Mouse (Mus musculus): ENCODE data around the gene Pappa. TPM values are rescaled to one million over a fixed set of nuclear protein-coding genes. Genes with fewer than 3 reads are reported as not detected.

Gene Pappa
- polyA plus RNA-seq, 1 experiment from 2014 or later, result 1.0 TPM

DNA sequence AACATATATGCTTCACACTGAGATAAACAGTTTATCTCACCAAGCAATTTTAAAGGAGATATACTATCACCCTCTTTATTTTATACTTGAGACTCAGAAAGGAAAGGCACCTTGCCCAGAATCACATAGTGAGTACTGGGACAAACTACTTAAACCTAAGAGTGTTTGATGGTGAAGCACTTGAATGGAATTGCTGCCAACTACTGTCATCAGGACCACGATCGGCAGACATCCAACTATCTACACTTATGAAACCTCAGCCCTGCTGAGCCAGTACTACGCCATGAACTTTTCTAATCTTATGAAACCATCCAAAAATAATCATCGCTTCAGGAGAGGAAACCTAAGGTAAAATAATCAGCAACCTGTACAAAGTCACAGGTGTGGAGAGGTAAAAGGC lies 275.5 kb downstream of the Pappa start:
- Histone ChIP-seq H3K27ac (ENCODE audit: low read depth) (no peak overlapping the region), H3K9me3 (ENCODE audit: control insufficient read depth, low read length) (no peaks in the 10 kb centered on the region), H3K4me1 (replicated peaks; ENCODE audit: control insufficient read depth, insufficient read depth, low read length) (peaks cover 4% of the 10 kb centered on the region), H3K4me2 (ENCODE audit: low read length) (no peak overlapping the region), H3K9ac (ENCODE audit: low read length) (no peak overlapping the region), H3K4me3 (ENCODE audit: low read depth, low read length) (no peak overlapping the region), H3K27me3 (replicated peaks; ENCODE audit: control insufficient read depth, insufficient read depth, low read length) (no peaks in the 10 kb centered on the region), H3K36me3 (ENCODE audit: control insufficient read depth, insufficient read depth, low read length) (no peaks in the 10 kb centered on the region)
- WGBS, result 89% methylated on average over 4 of the region's 4 CpGs
- no peak for ATAC-seq (replicated peaks; ENCODE audit: low FRiP score, low TSS enrichment, low read depth)
- DNase-seq (ENCODE audit: low spot score), result no peak

- H3K9ac ChIP-seq (ENCODE audit: low read length), result no peak overlapping the region
- ATAC-seq (replicated peaks; ENCODE audit: low FRiP score, low TSS enrichment, low read depth) (no peak), DNase-seq (ENCODE audit: low spot score) (no peak)
- H3K27ac ChIP-seq (ENCODE audit: low read depth), result no peak overlapping the region
- WGBS, result 64% methylated on average over 5 of the region's 5 CpGs
- H3K4me1 ChIP-seq (replicated peaks; ENCODE audit: control insufficient read depth, insufficient read depth, low read length), result peaks cover 4% of the 10 kb centered on the region
- no peaks in the 10 kb centered on the region for H3K27me3 ChIP-seq (replicated peaks; ENCODE audit: control insufficient read depth, insufficient read depth, low read length)
- H3K4me3 ChIP-seq (ENCODE audit: low read depth, low read length), result no peak overlapping the region
- H3K9me3 ChIP-seq (ENCODE audit: control insufficient read depth, low read length), result no peaks in the 10 kb centered on the region
- H3K4me2 ChIP-seq (ENCODE audit: low read length), result no peak overlapping the region
- no peaks in the 10 kb centered on the region for H3K36me3 ChIP-seq (ENCODE audit: control insufficient read depth, insufficient read depth, low read length)
These were observed 278.3 kb downstream of the Pappa start for GRCm38 (mm10) chr4:65402286-65402685.

- Histone ChIP-seq H3K4me1 (replicated peaks; ENCODE audit: control insufficient read depth, insufficient read depth, low read length) (peaks cover 4% of the 10 kb centered on the region), H3K9me3 (ENCODE audit: control insufficient read depth, low read length) (no peaks in the 10 kb centered on the region), H3K9ac (ENCODE audit: low read length) (no peak overlapping the region), H3K36me3 (ENCODE audit: control insufficient read depth, insufficient read depth, low read length) (no peaks in the 10 kb centered on the region), H3K27ac (ENCODE audit: low read depth) (no peak overlapping the region), H3K4me3 (ENCODE audit: low read depth, low read length) (no peak overlapping the region), H3K27me3 (replicated peaks; ENCODE audit: control insufficient read depth, insufficient read depth, low read length) (no peaks in the 10 kb centered on the region), H3K4me2 (ENCODE audit: low read length) (no peak overlapping the region)
- no peak for ATAC-seq (replicated peaks; ENCODE audit: low FRiP score, low TSS enrichment, low read depth)
- no peak for DNase-seq (ENCODE audit: low spot score)
- WGBS, result 56% methylated on average over 6 of the region's 6 CpGs
These were observed 279.1 kb downstream of the Pappa start for GRCm38 (mm10) chr4:65402836-65403634.

Data from intestine, embryonic 14.5 days (tissue).